Mouse (Mus musculus) G1E (cell line): ENCODE data around the gene 1700061G19Rik. TPM values are rescaled to one million over a fixed set of nuclear protein-coding genes. Genes with fewer than 3 reads are reported as not detected.
A peak's percentile ranks its signal among the peaks of the same experiment; 100 is the strongest.

Source experiments
- ATAC-seq: 2 replicates; pipeline ENCODE4 v1.8.0; 2016; ENCODE audit warnings: mild to moderate bottlenecking; ENCODE audit not compliant: insufficient number of reproducible peaks, poor library complexity, low FRiP score, severe bottlenecking; ENCODE audit errors: extremely low read depth
- DNase-seq: peaks from one replicate; pipeline ENCODE4 v3.0.0; 2012; ENCODE audit warnings: low spot score
- H3K27me3 ChIP-seq: 2 replicates; pipeline ENCODE4 v1.6.1; 2012; ENCODE audit warnings: mild to moderate bottlenecking, low read length, inconsistent platforms; ENCODE audit not compliant: insufficient read depth
- H3K36me3 ChIP-seq: replicated peaks from 2 replicates; pipeline ENCODE3; 2012; ENCODE audit warnings: mild to moderate bottlenecking, inconsistent platforms
- H3K4me1 ChIP-seq: 2 replicates; pipeline ENCODE4 v1.6.1; 2012; ENCODE audit warnings: low read depth, low read length, inconsistent platforms, mixed read lengths; ENCODE audit not compliant: insufficient read depth
- H3K4me3 ChIP-seq: 2 replicates; pipeline ENCODE4 v1.5.1; 2012; ENCODE audit warnings: low read depth, mild to moderate bottlenecking, inconsistent platforms, low read length, moderate library complexity, mixed read lengths
- H3K9me3 ChIP-seq: replicated peaks from 2 replicates; pipeline ENCODE4 v1.6.1; 2012; ENCODE audit warnings: inconsistent platforms
- CTCF ChIP-seq: IDR thresholded peaks from 2 replicates; pipeline ENCODE4 v1.5.1; 2012; ENCODE audit warnings: low read depth, low read length, inconsistent platforms, mixed read lengths
- GATA1 ChIP-seq: IDR thresholded peaks from 2 replicates; pipeline ENCODE4 v1.6.1; 2012; ENCODE audit warnings: borderline replicate concordance, low read length, inconsistent platforms, mixed read lengths
- GATA2 ChIP-seq: IDR thresholded peaks from 2 replicates; pipeline ENCODE4 v1.6.1; 2012; ENCODE audit warnings: low read depth, low read length, inconsistent platforms, borderline replicate concordance
- POLR2AphosphoS5 ChIP-seq: IDR thresholded peaks from 2 replicates; pipeline ENCODE4 v1.6.1; 2012; ENCODE audit warnings: low read depth, low read length, inconsistent platforms; ENCODE audit not compliant: insufficient replicate concordance
- TAL1 ChIP-seq: conservative IDR thresholded peaks from 2 replicates; pipeline ENCODE4 v1.6.1; 2012; ENCODE audit warnings: low read depth, low read length, inconsistent platforms, mixed read lengths
- polyA plus RNA-seq: library from polyadenylated mRNA; stranded (reverse); fragments of >175 nt; gene quantifications from 2 replicates; pipeline ENCODE4 v1.2.3, GENCODE M21; 2012
- total RNA-seq, 2 experiments: library from RNA; stranded (forward) in 1 of 2; stranded (reverse) in 1 of 2; fragments of 200-1000 nt in 1 of 2; fragments of >200 nt in 1 of 2; fragmentation: Nextera tagmentation in 1 of 2; gene quantifications; 2 replicates each; pipeline ENCODE4 v1.2.3; 2014 to 2017

The 1700061G19Rik gene
- total and polyA plus RNA-seq, 3 experiments, result 0.22 TPM; not detected in 2

DNA sequence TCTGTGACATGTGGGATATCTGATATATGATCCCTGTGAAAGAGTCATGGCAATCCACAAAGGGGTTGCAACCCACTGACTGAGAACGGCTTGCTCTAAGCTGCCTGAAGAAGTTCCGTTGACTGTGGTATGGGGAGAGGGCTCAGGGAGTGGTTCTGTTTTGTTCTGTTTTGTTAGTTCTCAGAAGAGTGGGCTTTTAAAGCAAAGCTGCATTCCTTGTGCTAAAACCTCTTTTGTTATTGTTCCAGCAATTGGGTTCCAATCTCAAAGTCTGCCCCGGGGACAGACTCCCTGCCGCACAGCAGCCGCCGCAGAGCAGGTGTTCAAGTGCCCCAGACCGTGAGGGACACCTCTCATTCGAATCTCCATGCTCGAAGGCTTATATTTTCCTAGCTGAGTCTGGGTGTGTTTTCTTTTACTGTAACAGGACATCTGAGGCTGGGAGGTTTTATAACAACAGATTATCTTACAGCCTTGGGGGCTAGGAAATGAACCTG, 5.7 kb upstream of the 1700061G19Rik start:
- Histone ChIP-seq H3K4me1 (peaks cover 35% of the 10 kb centered on the region), H3K4me3 (no peak overlapping the region), H3K9me3 (peaks cover 8% of the 10 kb centered on the region), H3K27me3 (peaks cover 14% of the 10 kb centered on the region; the same call in 1 of the 2 replicates), H3K36me3 (no peaks in the 10 kb centered on the region)
- DNase-seq (no peak), ATAC-seq (no peak)
- TF ChIP-seq GATA2 (no peak), CTCF (no peak), POLR2AphosphoS5 (no peak), GATA1 (no peak), TAL1 (no peak)

- DNase-seq, result no peak
- TF ChIP-seq GATA2 (no peak), POLR2AphosphoS5 (no peak), TAL1 (no peak), GATA1 (no peak), CTCF (no peak)
- peaks cover 16% of the 10 kb centered on the region; the same call in 1 of the 2 replicates for H3K27me3 ChIP-seq
- no peaks in the 10 kb centered on the region for H3K36me3 ChIP-seq
- no peak for ATAC-seq
- H3K9me3 ChIP-seq, result peaks cover 8% of the 10 kb centered on the region
- peaks cover 39% of the 10 kb centered on the region for H3K4me1 ChIP-seq
- H3K4me3 ChIP-seq, result peak overlapping the region; percentile 50; the same call in 1 of the 2 replicates
Measured at GRCm38 (mm10) chr17:56870287-56870953, 4.9 kb upstream of the 1700061G19Rik start.

DNA sequence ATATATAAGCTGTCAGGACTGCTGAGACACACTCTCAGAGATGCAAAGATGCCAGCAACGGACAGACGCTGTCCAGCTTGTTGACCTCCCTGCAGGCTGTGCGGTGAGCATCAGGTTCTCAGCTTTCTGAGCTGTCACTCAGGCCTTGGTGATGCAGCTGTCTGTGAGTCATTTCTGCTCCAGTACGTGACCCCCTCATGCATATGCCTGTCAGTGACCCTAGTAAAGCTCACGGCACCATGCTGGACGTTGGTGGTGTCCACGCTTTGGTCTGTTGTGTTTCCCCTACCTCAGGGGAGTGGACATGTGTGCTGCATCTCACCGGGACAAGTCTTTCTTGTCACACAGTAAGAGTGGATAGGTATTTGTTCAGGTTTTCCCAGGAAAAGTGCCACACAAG, 3.5 kb upstream of the 1700061G19Rik start:
- peaks cover 48% of the 10 kb centered on the region for H3K4me1 ChIP-seq
- H3K36me3 ChIP-seq, result no peaks in the 10 kb centered on the region
- no peak for TF ChIP-seq CTCF
- TF ChIP-seq GATA2, result no peak
- TF ChIP-seq GATA1, result no peak
- TF ChIP-seq POLR2AphosphoS5, result no peak
- no peak for TF ChIP-seq TAL1
- no peak overlapping the region for H3K4me3 ChIP-seq
- peaks cover 7% of the 10 kb centered on the region for H3K9me3 ChIP-seq
- no peak for DNase-seq
- H3K27me3 ChIP-seq, result peaks cover 14% of the 10 kb centered on the region
- no peak for ATAC-seq

DNA sequence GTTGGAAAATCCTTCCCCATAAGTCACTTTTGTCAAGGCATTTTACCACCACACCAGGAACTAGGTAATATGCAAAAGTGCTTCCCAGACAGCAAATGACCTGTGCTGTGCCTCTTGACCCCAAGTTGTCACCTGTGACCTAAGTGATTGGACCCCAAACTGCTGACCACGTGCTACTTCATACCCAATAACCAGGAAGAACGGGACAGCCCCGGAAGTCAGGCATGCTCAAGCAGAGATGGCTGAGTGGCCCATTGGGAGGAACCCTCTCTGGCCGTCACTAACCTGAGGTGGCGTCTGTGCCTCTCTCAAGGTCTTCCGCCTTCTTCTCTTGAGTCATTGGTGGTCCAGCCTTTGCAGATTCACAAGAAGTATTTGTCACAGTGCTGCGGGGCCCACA, 2.8 kb upstream of the 1700061G19Rik start:
- peaks cover 53% of the 10 kb centered on the region for H3K4me1 ChIP-seq
- no peaks in the 10 kb centered on the region for H3K9me3 ChIP-seq
- H3K36me3 ChIP-seq, result no peaks in the 10 kb centered on the region
- ATAC-seq, result no peak
- H3K27me3 ChIP-seq, result peaks cover 15% of the 10 kb centered on the region
- no peak for DNase-seq
- H3K4me3 ChIP-seq, result no peak overlapping the region
- no peak for TF ChIP-seq CTCF
- no peak for TF ChIP-seq POLR2AphosphoS5
- TF ChIP-seq GATA2, result no peak
- no peak for TF ChIP-seq TAL1
- TF ChIP-seq GATA1, result no peak

- Histone ChIP-seq H3K4me1 (peaks cover 57% of the 10 kb centered on the region), H3K36me3 (no peaks in the 10 kb centered on the region), H3K4me3 (no peak within 1 kb of the TSS), H3K27me3 (peaks cover 15% of the 10 kb centered on the region), H3K9me3 (no peaks in the 10 kb centered on the region)
- TF ChIP-seq CTCF (no peak), POLR2AphosphoS5 (no peak), TAL1 (no peak), GATA1 (no peak), GATA2 (no peak)
- DNase-seq, result no peak
- ATAC-seq, result no peak
Measured at GRCm38 (mm10) chr17:56874237-56874636, 1.0 kb upstream of the 1700061G19Rik start, which contains the start of gene Acsbg2. TSS of gene Acsbg2 (minus strand) at chr17:56874447.

GRCm38 (mm10) chr17:56876465-56876864, 1.2 kb downstream of the 1700061G19Rik start:
- no peak for DNase-seq
- TF ChIP-seq GATA2 (no peak), POLR2AphosphoS5 (no peak), GATA1 (no peak)

DNA sequence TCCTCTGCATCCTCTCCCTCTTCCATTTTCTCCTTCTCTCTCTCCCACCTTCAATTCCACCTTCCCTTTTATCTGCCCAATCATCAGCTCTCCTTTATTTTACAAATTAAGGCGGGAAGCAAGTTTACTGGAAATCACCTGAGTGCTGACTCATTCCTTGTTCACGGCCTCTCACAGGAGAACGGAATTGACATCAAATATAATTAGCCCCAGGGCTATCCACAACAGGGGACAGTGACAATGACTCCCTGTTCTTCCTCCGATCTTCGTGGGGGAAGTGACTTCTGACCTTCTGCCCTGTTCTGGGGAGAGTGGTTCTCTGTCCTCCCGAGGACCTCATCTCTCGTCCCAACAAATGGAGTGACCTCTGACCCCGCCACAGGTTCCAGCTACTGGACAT, 1.7 kb downstream of the 1700061G19Rik start:
- Histone ChIP-seq H3K9me3 (no peaks in the 10 kb centered on the region), H3K4me1 (peaks cover 30% of the 10 kb centered on the region), H3K27me3 (peaks cover 21% of the 10 kb centered on the region), H3K36me3 (no peaks in the 10 kb centered on the region), H3K4me3 (no peak overlapping the region)
- ATAC-seq (no peak), DNase-seq (no peak)
- TF ChIP-seq CTCF (no peak), TAL1 (no peak), POLR2AphosphoS5 (no peak), GATA1 (no peak), GATA2 (no peak)

More at GRCm38 (mm10) chr17:56876465-56876864, 1.2 kb downstream of the 1700061G19Rik start:
- H3K4me3 ChIP-seq, result no peak overlapping the region
- ATAC-seq, result no peak
- no peaks in the 10 kb centered on the region for H3K36me3 ChIP-seq
- no peaks in the 10 kb centered on the region for H3K9me3 ChIP-seq
- peaks cover 35% of the 10 kb centered on the region for H3K4me1 ChIP-seq
- peaks cover 21% of the 10 kb centered on the region for H3K27me3 ChIP-seq
